Mouse (Mus musculus): ENCODE measurements around the gene Plac9b. TPM values are rescaled to one million over a fixed set of nuclear protein-coding genes. Genes with fewer than 3 reads are reported as not detected.

The Plac9b gene
- not detected for polyA plus RNA-seq (2014; fragmentation: Illumina TruSeq; extraction: RNeasy Lipid Tissue Mini Kit (QIAGEN cat#74804); ENCODE audit: low read depth, low replicate concordance)

DNA sequence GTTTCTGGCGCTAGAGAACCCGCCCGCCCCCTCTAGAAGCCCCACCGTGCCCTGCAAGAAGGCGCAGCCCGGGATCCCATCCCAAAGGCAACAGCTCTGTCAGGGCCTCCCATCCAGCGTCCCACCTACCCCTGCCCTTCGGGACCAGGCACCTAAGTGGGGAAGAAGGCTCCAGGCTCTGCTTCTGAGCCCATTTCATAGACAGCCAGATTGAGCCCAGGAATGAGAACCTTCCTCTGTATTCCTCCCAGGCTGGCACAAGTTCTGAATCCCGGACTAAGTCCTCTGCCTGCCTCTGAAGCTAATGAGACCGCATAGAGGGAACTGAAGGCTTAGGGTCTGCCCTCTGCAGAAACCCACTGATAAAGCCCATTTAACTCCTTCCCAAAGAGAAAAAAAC, at the start of gene Plac9b:
Gene Plac9b, minus strand, starts transcription at position 101 of the 400 bp plus-strand sequence.

DNA sequence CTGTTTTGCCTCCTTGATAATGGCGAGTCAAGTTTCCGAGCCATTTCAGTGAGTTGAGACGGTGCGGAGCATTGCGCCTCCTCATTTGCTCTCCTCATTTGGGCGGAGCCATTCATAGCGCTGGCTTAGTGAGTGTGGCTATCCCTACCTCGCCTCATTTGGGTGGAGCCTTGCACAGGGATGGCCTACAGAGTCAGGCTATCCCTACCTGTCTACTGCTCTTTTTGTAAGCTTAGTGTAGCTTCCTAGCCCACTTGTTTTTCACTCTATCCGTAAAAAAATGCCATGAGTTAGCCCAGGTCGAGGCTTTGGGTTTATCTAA, 24.6 kb upstream of the Plac9b start, which contains the start of gene Tmem254b:
Gene Tmem254b, minus strand, starts transcription at position 116 of the 322 bp plus-strand sequence.

DNA sequence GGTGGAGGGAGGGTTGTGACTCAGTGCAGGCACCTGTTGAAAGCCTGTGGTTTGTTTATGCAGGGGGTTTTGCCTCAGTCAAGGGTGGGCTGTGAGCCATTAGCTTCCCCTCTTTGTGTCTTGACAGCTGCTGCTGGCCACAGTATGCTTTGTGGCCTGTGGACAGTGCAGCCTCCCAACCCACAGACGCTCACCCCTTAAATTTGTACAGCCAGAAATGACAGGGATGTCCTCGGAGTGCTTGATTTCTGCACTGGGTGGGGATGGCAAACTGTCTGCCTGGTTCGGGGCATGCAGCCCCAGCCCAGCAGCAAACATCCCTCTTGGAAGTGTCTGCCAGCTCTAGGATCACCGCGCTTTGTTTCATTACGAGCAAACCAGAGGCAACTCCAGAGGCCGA, 64.1 kb downstream of the Plac9b start, which contains the start of gene Duxbl2:
Gene Duxbl2, plus strand, starts transcription at position 200 of the 400 bp plus-strand sequence.

Other genes with a start within 250 kb of the Plac9b start
- gene Cphx1, start 244.2 kb downstream of the Plac9b start, polyA plus RNA-seq (2014; fragmentation: Illumina TruSeq; extraction: RNeasy Lipid Tissue Mini Kit (QIAGEN cat#74804); ENCODE audit: low read depth, low replicate concordance) = not detected
- 0.35 TPM for gene Duxbl1, start 203.9 kb downstream of the Plac9b start, polyA plus RNA-seq (2014; fragmentation: Illumina TruSeq; extraction: RNeasy Lipid Tissue Mini Kit (QIAGEN cat#74804); ENCODE audit: low read depth, low replicate concordance)
- gene Gm9780, start 139.8 kb downstream of the Plac9b start, polyA plus RNA-seq (2014; fragmentation: Illumina TruSeq; extraction: RNeasy Lipid Tissue Mini Kit (QIAGEN cat#74804); ENCODE audit: low read depth, low replicate concordance) = 8.6 TPM
- gene Tmem254c, start 115.1 kb downstream of the Plac9b start, polyA plus RNA-seq (2014; fragmentation: Illumina TruSeq; extraction: RNeasy Lipid Tissue Mini Kit (QIAGEN cat#74804); ENCODE audit: low read depth, low replicate concordance) = not detected
- gene Cphx2, start 101.0 kb downstream of the Plac9b start, polyA plus RNA-seq (2014; fragmentation: Illumina TruSeq; extraction: RNeasy Lipid Tissue Mini Kit (QIAGEN cat#74804); ENCODE audit: low read depth, low replicate concordance) = not detected
- gene Cphx3, start 100.2 kb downstream of the Plac9b start, polyA plus RNA-seq (2014; fragmentation: Illumina TruSeq; extraction: RNeasy Lipid Tissue Mini Kit (QIAGEN cat#74804); ENCODE audit: low read depth, low replicate concordance) = not detected
- not detected for gene Duxbl2, start 64.1 kb downstream of the Plac9b start, polyA plus RNA-seq (2014; fragmentation: Illumina TruSeq; extraction: RNeasy Lipid Tissue Mini Kit (QIAGEN cat#74804); ENCODE audit: low read depth, low replicate concordance)
- 24.8 TPM for gene Tmem254b, start 24.6 kb upstream of the Plac9b start, polyA plus RNA-seq (2014; fragmentation: Illumina TruSeq; extraction: RNeasy Lipid Tissue Mini Kit (QIAGEN cat#74804); ENCODE audit: low read depth, low replicate concordance)
- gene Duxbl3, start 75.5 kb upstream of the Plac9b start, polyA plus RNA-seq (2014; fragmentation: Illumina TruSeq; extraction: RNeasy Lipid Tissue Mini Kit (QIAGEN cat#74804); ENCODE audit: low read depth, low replicate concordance) = not detected